Mouse (Mus musculus): ENCODE measurements around the gene Cars. TPM values are rescaled to one million over a fixed set of nuclear protein-coding genes. Genes with fewer than 3 reads are reported as not detected.
"Not testable (repeated sequence)": the region's sequence is repeated elsewhere in the genome, so short reads cannot be mapped to it uniquely, and the experiment has no call there.

Cars gene
- total RNA-seq (2021) = 10 to 100 TPM; 38.4 to 42.0 TPM
- long read RNA-seq, experiment 1, transcript Cars-201 (23 exons, 3,222 nt) = major isoform, 6 of 21 reads
- long read RNA-seq, experiment 1, transcript Cars-202 (22 exons, 2,462 nt) = minor isoform, 5 of 21 reads
- long read RNA-seq, experiment 1, partial matches to known transcripts = 2 of 21 reads
- long read RNA-seq, experiment 1, other reads (novel, unspliced or antisense) = 8 of 21 reads
- long read RNA-seq, experiment 2, transcript Cars-202 (22 exons, 2,462 nt) = major isoform, 14 of 29 reads
- long read RNA-seq, experiment 2, transcript Cars-201 (23 exons, 3,222 nt) = minor isoform, 9 of 29 reads
- long read RNA-seq, experiment 2, partial matches to known transcripts = 2 of 29 reads
- long read RNA-seq, experiment 2, other reads (novel, unspliced or antisense) = 4 of 29 reads

DNA sequence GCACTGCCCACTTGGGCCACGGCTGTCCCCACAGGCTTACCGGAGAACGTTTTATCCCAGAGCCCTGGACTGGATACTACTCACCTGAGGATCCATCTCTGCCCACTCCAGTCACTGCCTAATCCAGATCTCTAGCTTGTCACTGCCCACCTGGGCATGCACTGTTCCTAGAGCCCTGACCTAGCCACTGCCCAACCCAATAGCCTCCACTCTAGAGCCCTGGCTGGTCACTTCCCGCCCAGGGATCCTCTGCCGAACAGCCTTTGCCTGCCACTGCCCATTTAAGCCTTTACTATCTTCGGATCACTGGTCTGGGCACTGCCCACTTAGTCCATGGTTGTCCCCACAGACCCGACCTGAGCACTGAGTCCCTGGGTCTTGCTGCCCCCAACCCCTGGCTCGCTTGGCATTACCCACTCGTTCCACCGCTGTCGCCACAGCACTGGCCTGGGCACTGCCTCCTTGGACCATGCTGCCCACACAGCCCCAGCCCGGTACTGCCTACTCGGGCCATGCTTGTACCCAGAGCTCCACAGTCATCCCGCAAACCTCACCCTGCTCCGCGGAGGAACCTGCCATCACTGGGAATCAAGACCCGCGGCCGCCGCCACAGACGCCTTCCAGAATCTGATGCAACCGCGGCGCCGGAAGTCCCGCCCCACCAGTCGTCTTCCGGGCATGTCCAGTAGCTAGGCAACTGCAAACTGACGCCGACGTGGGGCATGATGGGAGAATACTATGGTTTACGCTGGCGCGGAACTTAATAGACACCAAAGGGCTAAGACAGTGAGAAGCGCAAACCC lies at the start of gene Cars:
TSS of gene Cars (minus strand) at position 663 of the 803 bp plus-strand sequence.
- no peak for TF ChIP-seq CTCF (conservative IDR thresholded peaks at IDR 0.05)
- Histone ChIP-seq H3K4me3 (peak within 1 kb of the TSS; percentile 98), H3K27ac (peak within 1 kb of the TSS; percentile 92)
- peak; percentile 94 to 95 for DNase-seq (ENCODE audit: low spot score in 2 of 2)

DNA sequence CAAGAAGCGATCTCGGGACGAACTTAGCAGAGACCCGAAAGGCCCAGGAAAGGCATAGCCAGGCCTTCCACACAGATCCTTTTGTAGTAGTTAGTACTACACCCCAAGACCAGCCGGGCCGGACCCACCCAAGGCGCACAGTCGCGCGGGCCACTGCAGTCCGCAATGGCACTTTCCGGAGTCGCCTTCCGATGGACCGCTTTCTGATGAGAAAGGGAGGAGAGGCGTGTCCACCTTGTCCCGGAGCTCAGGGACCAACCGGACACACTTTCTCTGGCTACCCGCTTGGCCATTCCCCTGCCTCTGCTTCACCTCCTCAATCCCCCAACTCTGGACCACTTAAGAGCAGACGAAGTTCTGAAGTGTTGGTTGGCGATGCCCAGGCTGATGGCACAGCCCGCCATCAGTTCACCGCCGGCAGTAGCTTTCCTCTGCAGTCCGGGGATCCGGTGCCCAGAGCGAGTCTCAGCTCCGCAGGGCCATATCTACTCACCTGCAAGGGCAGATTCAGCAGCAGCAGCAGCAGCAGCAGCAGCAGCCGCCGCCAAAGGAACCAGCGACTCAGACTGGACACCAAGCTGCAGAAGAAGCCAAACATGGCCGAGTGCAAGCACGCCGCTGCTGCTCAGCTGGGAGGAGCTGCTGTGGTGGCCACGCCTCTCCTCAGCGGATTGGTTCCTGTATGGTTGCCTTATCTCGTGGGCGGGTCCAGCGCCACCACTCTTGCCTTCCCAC lies 49.3 kb upstream of the Cars start, which contains the start of gene Tnfrsf22:
TSS of gene Tnfrsf22 (minus strand) at position 628 of the 735 bp plus-strand sequence.
- peak; percentile 63 to 84 for DNase-seq (ENCODE audit: low spot score in 2 of 2)
- Histone ChIP-seq H3K4me3 (peak within 1 kb of the TSS; percentile 59), H3K27ac (peak within 1 kb of the TSS; percentile 32; the same call in 1 of the 2 replicates)
- TF ChIP-seq CTCF (conservative IDR thresholded peaks at IDR 0.05) = 0 out of 2 replicates have a peak, but pooled peaks have one; percentile 2

DNA sequence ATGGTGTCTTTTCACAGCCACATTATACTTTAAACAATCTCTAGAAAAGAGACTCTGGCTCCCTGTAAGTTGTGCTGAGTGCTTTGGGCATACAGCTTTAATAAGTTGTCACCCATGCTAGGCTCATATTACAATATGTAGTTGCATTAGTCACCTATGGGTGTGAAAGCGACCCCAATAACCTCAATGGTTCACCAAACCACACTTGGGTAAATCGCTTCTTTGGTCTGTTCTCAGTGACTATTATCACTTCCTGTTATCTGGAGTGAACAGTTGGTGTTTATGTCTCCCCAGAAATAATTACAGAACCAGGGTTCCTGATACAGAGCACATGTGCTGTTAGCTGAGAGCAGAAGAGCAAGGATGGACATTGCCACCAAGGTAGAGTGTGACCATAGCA lies 44.1 kb upstream of the Cars start:
- not testable (repeated sequence) for DNase-seq (ENCODE audit: low spot score in 2 of 2); H3K27ac ChIP-seq; H3K4me3 ChIP-seq

DNA sequence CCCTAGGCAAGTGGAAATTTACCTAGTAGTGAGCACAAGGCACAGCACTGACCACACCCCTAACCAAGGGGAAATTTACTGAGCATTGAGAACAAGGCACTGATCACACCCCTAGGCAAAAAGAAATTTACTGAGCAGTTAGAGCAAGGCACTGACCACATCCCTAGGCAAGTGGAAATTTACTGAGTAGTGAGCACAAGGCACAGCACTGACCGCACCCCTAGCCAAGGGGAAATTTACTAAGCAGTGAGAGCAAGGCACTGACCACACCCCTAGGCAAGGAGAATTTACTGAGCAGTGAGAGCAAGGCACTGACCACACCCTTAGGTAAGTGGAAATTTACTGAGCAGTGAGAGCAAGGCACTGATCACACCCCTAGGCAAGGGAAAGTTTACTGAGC lies 36.8 kb upstream of the Cars start:
- H3K4me3 ChIP-seq = no peak overlapping the region
- no peak overlapping the region for H3K27ac ChIP-seq
- TF ChIP-seq CTCF (conservative IDR thresholded peaks at IDR 0.05) = no peak
- DNase-seq (ENCODE audit: low spot score in 2 of 2) = no peak

DNA sequence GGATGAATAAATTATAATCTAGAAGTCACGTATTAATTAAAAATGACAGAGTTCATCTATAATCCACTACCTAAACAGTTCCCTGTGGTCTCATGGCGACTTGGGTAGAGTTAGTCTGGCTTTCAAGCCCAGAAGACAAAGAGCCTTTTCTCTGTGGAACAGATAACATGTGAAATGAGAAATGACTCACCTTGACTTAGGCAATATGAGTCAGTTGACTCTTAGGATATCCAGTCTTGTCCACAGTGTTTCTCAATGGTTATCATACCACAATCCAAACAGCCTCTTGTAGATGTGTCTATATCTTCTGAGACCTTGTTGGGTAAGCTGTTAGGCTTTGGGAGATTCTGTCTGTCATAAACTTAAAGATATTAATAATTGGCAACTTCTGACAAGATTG lies 31.6 kb upstream of the Cars start:
- H3K4me3 ChIP-seq = no peak overlapping the region
- DNase-seq (ENCODE audit: low spot score in 2 of 2) = no peak
- H3K27ac ChIP-seq = no peak overlapping the region
- no peak for TF ChIP-seq CTCF (conservative IDR thresholded peaks at IDR 0.05)

DNA sequence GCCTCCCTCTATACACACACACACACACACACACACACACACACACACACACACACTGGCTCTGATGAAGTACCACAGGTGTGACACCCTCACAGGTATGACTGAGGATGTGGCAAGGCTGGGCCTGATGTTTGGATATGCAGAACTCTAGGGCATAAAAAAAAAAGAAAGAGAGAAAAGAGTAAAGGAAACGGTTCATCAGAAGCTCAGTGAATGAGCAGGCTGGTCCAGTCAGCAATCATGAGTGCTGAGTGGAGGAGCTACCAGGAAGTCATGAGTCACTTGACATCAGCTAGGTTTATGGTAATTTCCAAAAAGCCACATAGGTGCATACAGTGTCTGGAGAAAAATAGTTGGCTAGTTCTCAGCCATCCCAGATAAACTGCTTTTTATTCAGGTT lies 29.6 kb upstream of the Cars start:
- no peak for TF ChIP-seq CTCF (conservative IDR thresholded peaks at IDR 0.05)
- Histone ChIP-seq H3K27ac (no peak overlapping the region), H3K4me3 (no peak overlapping the region)
- DNase-seq (ENCODE audit: low spot score in 2 of 2) = no peak

DNA sequence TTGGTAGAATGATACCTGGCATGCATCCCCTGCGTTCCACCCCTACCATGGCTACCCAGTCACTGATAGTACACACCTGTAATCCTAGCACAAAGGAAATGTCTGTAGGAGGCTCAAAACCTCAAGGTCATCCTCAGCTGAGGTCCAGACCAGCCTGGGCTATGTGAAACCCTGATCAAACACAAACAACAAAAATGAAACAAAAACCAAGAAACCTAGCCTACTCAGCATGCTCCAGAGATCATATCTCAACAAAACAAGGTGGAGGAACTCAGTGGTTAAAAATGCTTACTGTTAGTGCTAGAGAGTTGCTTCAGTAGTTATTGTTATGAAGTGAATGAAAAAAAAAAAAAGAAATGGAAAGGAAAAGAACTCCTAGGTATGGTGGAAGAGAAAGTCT lies 28.6 kb upstream of the Cars start, which contains the start of gene Tnfrsf26:
TSS of gene Tnfrsf26 (minus strand) at position 183 of the 400 bp plus-strand sequence.
- H3K4me3 ChIP-seq = no peak within 1 kb of the TSS
- no peak within 1 kb of the TSS for H3K27ac ChIP-seq
- TF ChIP-seq CTCF (conservative IDR thresholded peaks at IDR 0.05) = no peak
- no peak for DNase-seq (ENCODE audit: low spot score in 2 of 2)

DNA sequence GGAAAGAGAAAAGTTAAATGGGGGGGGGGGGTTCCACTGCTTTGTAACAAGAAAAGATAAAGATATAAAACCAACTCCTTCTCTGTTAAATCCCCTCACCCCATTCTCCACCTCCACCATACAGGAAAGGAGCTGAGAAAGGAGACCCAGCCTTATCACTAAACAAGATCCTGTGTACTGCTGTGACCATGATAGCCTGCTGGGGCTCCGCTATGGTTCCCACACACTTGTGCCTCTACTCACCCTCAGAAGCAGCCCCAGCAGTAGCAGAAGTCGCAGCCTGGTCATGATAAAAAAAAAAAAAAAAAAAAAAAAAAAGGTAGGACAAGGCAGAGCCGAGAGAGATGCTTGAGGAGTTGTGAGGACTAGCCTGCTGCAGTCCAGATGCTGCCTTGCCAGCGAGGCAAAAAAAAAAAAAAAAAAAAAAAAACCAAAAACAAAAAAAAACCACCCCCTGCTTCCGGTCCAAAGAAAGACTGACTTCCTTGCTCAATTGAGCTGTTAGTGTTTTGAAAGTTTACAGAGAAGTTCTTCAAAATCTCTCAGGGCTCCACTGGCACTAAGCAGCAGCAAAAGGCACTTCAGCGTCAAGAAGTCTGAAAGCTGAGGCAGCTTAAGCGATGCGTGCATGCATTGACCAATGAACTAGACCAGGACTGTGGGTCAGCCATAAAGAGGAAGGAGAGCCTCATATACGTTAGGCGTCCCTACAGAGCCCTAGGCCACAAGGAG lies 27.8 kb upstream of the Cars start:
- DNase-seq (ENCODE audit: low spot score in 2 of 2) = no peak
- H3K4me3 ChIP-seq = no peak overlapping the region
- TF ChIP-seq CTCF (conservative IDR thresholded peaks at IDR 0.05) = no peak
- H3K27ac ChIP-seq = no peak overlapping the region

DNA sequence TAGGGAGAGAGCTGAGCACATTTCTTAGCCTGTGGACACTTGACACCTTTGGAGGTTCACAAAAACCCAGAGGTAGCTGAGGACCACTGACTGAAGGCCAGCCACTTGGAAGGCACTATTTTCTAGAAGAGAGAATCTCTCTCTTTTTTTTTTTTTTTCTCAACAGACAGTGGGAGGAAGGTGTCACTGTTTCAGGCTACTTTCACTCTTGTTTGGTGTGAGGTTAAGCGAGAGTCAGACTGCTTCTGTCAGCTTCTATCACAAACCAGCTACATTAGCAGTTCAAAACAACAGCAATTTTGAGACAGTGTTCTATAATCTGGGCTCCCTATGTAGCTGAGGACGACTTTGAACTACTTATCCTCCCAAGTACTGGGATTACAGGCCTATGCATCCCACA lies 26.3 kb upstream of the Cars start:
- no peak for DNase-seq (ENCODE audit: low spot score in 2 of 2)
- Histone ChIP-seq H3K4me3 (no peak overlapping the region), H3K27ac (no peak overlapping the region)
- TF ChIP-seq CTCF (conservative IDR thresholded peaks at IDR 0.05) = no peak

DNA sequence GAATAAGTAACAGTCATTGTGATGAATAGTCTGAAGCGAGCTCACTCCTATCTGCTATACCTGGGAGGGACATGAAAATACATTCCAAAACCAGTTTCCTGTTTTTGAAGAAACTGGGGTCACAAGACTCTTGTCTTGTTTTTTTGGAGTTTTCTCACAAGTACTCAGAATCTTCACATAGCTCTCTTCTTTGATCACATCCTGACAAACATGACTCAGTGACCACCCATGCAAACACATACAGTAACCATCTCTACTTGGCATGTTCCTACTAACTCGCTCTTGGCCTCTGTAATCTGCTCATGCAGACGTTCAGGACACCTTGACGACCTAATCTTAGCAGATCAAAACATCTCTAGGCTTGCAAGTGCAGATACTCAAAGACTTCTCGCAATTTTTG lies 25.3 kb upstream of the Cars start:
- TF ChIP-seq CTCF (conservative IDR thresholded peaks at IDR 0.05) = no peak
- H3K4me3 ChIP-seq = no peak overlapping the region
- no peak overlapping the region for H3K27ac ChIP-seq
- DNase-seq (ENCODE audit: low spot score in 2 of 2) = no peak

DNA sequence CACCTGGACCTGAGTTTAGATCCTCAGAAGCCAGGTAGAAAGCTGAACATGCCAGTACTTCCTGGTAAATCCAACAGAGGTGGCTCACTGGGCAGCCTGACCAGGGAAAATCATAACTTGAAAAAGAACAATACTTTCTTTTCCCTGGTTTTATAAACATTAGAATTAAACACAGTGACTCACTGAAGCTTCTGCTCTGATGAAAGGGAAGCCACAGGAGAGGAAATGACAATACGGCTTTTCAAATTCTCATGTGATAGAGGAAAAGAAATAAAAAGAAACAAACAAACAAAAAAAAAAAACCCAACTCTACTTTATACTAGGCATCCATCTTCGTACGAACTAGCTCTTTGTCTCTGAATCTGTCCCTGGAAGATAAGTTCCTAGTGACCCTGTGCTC lies 24.7 kb upstream of the Cars start:
- no peak for TF ChIP-seq CTCF (conservative IDR thresholded peaks at IDR 0.05)
- no peak for DNase-seq (ENCODE audit: low spot score in 2 of 2)
- Histone ChIP-seq H3K4me3 (no peak overlapping the region), H3K27ac (no peak overlapping the region)

DNA sequence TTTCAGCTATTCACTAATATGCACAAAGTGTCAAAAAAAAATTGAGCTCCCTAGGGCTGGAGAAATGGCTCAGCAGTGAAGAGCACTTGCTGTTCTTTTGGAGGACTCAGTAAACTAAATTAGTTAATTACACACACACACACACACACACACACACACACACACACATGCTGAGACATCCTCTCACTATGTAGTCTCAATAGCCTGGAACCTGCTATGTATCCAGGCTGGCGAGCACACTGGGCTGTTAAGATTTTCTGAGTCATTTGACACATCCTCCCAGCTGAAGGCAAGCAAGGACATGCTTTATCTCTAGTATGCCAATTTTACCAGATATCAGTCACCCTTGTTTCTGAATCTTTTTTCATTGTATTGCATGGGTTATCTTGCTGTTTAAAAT lies 21.1 kb upstream of the Cars start:
- no peak overlapping the region for H3K27ac ChIP-seq
- H3K4me3 ChIP-seq = no peak overlapping the region
- no peak for DNase-seq (ENCODE audit: low spot score in 2 of 2)
- TF ChIP-seq CTCF (conservative IDR thresholded peaks at IDR 0.05) = no peak
